Mouse (Mus musculus) embryonic facial prominence, embryonic 12.5 days (tissue): ENCODE data around the gene Lifr. TPM values are rescaled to one million over a fixed set of nuclear protein-coding genes. Genes with fewer than 3 reads are reported as not detected.
A peak's percentile ranks its signal among the peaks of the same experiment; 100 is the strongest.

Experiments used
- ATAC-seq: fragments of 200-750 bp; cut with Nextera tagmentation; 2 replicates; pipeline ENCODE4 v1.8.0; 2017; ENCODE audit not compliant: insufficient number of reproducible peaks, insufficient read depth, low FRiP score, low TSS enrichment
- H3K27ac ChIP-seq: fragments of 300-500 bp; sonication (generic); 2 replicates; pipeline ENCODE4 v1.5.1; 2016; ENCODE audit warnings: mild to moderate bottlenecking
- H3K27me3 ChIP-seq: fragments of 300-500 bp; sonication (generic); 2 replicates; pipeline ENCODE4 v1.6.1; 2016; ENCODE audit warnings: mild to moderate bottlenecking, moderate library complexity
- H3K36me3 ChIP-seq: fragments of 300-500 bp; sonication (generic); 2 replicates; pipeline ENCODE4 v1.6.1; 2016; ENCODE audit warnings: mild to moderate bottlenecking
- H3K4me1 ChIP-seq: fragments of 300-500 bp; sonication (generic); 2 replicates; pipeline ENCODE4 v1.6.1; 2016
- H3K4me2 ChIP-seq: fragments of 300-500 bp; sonication (generic); replicated peaks from 2 replicates; pipeline ENCODE4 v1.6.1; 2016; ENCODE audit warnings: mild to moderate bottlenecking, moderate library complexity
- H3K4me3 ChIP-seq: fragments of 300-500 bp; sonication (generic); 2 replicates; pipeline ENCODE4 v1.5.1; 2016; ENCODE audit warnings: mild to moderate bottlenecking
- H3K9ac ChIP-seq: fragments of 300-500 bp; sonication (generic); 2 replicates; pipeline ENCODE4 v1.6.1; 2016; ENCODE audit warnings: mild to moderate bottlenecking, moderate library complexity
- H3K9me3 ChIP-seq: fragments of 300-500 bp; sonication (generic); 2 replicates; pipeline ENCODE4 v1.6.1; 2016; ENCODE audit warnings: mild to moderate bottlenecking, moderate library complexity
- WGBS: fragments of 180-500 bp; shearing (Covaris S2); methylation state at CpG from one replicate; pipeline ENCODE4 v1.1.7; 2016; 5-methylcytosine and 5-hydroxymethylcytosine counted together
- polyA plus RNA-seq: library from polyadenylated mRNA; unstranded; fragments of >200 nt; fragmentation: Nextera tagmentation; extraction: Ambion mirVana; gene quantifications from 2 replicates; pipeline ENCODE4 v1.2.1, GENCODE M21; 2016

Lifr gene
- polyA plus RNA-seq, 1 experiment from 2014 or later = 17.5 TPM

DNA sequence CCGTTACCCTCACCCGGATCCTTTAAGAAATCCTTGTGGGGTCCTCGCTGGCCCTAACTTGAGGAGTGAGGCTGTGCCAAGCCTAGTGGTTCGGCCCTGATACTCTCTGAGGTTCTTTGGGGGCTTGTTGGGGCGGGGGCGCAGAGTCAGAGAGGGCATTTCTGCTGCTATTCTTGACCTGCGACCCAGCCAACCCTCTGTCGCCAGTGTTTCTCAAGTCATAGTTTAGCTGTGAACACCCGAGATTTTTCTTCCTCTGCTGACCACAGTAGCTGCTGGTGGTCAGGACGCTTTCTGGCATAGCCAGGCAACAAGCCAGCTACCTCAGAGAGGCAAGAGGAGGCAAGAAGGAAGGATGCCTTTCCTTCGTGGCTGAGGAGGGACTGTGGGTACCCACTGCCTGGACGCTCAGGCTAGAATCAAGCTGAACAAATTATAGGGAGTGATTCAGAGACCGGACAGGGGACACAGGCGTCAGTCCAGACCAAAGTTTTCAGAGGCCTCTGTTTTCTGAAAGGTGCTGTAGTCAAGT, 25.4 kb upstream of the Lifr start:
- no peak overlapping the region for H3K9ac ChIP-seq
- H3K4me2 ChIP-seq = no peak overlapping the region
- no peak for ATAC-seq
- peaks cover 11% of the 10 kb centered on the region for H3K4me1 ChIP-seq
- H3K9me3 ChIP-seq = no peaks in the 10 kb centered on the region
- WGBS = 77% methylated on average over 14 of the region's 14 CpGs
- no peak overlapping the region for H3K27ac ChIP-seq
- H3K27me3 ChIP-seq = no peaks in the 10 kb centered on the region
- H3K4me3 ChIP-seq = no peak overlapping the region
- H3K36me3 ChIP-seq = no peaks in the 10 kb centered on the region

DNA sequence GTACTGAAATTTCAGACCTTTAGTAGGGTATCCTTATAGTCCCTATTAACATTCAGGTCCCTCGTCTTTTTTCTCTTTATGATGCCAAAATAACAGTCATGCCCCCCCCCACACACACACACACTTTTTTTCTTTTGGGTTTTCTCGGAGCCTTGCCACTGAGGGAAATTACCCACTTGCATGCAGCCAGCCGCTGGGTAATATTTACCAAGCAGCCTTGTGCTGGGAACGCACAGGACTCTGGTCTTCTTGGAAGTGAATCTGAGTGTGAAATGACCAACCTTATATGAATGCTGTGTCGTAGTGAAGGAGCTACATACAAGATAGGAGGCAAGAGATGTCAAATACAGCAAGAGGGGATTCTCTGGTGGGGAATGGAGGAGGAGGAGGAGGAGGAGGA, 24.8 kb upstream of the Lifr start:
- Histone ChIP-seq H3K4me3 (no peak overlapping the region), H3K27ac (no peak overlapping the region), H3K4me1 (peaks cover 11% of the 10 kb centered on the region), H3K9me3 (no peaks in the 10 kb centered on the region), H3K4me2 (no peak overlapping the region), H3K36me3 (no peaks in the 10 kb centered on the region), H3K27me3 (no peaks in the 10 kb centered on the region), H3K9ac (no peak overlapping the region)
- WGBS = 88% methylated on average over 5 of the region's 5 CpGs
- no peak for ATAC-seq

DNA sequence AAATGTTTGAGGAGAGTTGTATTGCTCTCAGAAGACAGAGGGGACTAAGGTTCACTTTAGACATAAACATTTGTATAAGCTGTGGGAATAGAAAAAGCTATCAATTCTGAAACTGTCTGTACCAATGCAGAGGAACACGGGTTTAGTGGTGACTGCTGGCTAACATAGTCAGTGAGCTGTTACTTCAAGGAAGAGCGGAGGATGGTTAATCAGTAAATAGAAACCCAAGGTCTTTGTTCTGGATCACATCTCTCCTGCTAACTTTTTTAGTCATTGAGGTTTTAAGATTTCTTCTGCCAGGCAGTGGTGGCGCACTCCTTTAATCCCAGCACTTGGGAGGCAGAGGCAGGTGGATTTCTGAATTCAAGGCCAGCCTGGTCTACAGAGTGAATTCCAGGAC, 23.7 kb upstream of the Lifr start:
- Histone ChIP-seq H3K4me1 (peaks cover 10% of the 10 kb centered on the region), H3K27ac (no peak overlapping the region), H3K36me3 (no peaks in the 10 kb centered on the region), H3K4me3 (no peak overlapping the region), H3K9me3 (no peaks in the 10 kb centered on the region), H3K9ac (no peak overlapping the region), H3K4me2 (no peak overlapping the region), H3K27me3 (no peaks in the 10 kb centered on the region)
- ATAC-seq = no peak
- 90% methylated on average over 3 of the region's 3 CpGs for WGBS

DNA sequence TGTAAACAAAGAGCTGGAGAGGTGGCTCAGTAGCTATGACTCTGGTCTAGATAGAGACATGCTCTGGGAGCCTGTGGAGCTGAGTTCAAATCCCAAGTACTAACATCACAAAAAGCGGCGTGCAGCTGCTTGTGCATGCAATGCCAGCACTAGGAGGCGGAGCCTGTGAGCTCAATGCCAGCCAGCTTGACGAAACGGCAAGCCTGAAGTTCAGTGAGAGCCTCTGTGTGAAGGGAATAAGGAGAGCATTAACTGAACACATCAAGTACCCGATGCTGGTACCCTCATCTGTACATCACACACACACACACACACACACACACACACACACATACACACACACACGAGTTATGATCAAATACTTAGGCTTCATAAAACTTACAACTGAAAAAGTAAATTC, 21.0 kb upstream of the Lifr start:
- WGBS = 65% methylated on average over 7 of the region's 7 CpGs
- Histone ChIP-seq H3K27me3 (no peaks in the 10 kb centered on the region), H3K27ac (no peak overlapping the region)

DNA sequence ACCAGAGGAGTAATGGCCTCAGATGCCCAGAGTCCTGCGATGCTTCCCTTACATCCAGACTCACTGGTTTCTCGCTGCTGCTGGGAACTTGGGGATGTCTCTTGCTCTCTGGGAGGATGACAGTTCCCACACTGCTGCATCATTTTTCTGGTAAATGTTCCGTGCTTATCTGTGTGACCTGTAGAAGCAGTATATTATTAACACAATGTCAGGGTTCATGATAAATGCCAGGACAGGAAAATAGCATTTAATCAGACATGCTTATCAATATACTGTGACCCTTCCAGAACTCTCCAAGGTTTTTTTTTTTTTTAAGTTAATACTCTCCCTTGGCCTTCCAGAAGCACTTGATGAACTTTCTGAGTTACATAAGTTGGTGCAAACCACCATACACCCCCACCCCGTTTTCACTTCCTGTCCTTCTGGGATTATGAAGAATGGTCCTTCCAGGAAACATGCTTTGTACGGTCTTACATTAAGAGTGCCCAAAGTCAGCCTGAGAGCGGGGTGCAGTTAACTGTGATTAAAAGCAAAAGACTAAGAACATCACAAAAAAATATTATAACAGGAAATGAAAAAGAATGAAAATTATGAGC, 20.1 kb upstream of the Lifr start:
- 70% methylated on average over 6 of the region's 6 CpGs for WGBS
- Histone ChIP-seq H3K9me3 (no peaks in the 10 kb centered on the region), H3K4me2 (no peak overlapping the region), H3K9ac (no peak overlapping the region), H3K4me3 (no peak overlapping the region), H3K27ac (no peak overlapping the region), H3K4me1 (no peaks in the 10 kb centered on the region), H3K27me3 (no peaks in the 10 kb centered on the region), H3K36me3 (no peaks in the 10 kb centered on the region)
- no peak for ATAC-seq

More for the DNA sequence above, 21.0 kb upstream of the Lifr start:
- Histone ChIP-seq H3K4me3 (no peak overlapping the region), H3K9me3 (no peaks in the 10 kb centered on the region), H3K4me1 (no peaks in the 10 kb centered on the region), H3K9ac (no peak overlapping the region), H3K4me2 (no peak overlapping the region), H3K36me3 (no peaks in the 10 kb centered on the region)
- no peak for ATAC-seq

DNA sequence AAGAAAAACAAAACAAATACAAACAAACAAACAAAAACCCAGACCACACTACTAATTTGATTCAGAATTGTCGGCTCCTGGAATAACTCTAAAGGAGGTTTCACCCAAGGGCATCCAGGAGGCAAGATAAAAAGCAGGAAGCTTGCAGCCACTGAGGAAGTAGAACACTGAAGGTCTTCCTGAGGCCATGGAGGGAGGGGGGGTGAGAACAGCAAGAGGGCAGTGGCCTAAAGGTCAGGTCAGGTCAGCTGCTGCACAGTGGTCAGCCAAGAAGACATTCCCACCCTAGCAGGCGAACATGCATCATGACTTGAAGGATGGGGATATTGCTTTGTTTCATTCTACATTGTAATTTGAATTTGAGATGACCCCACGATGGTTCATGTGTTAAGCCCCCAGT, 17.1 kb upstream of the Lifr start:
- WGBS = 54% methylated on average over 3 of the region's 3 CpGs
- ATAC-seq = no peak
- Histone ChIP-seq H3K27ac (no peak overlapping the region), H3K4me2 (no peak overlapping the region), H3K9ac (no peak overlapping the region), H3K4me1 (no peaks in the 10 kb centered on the region), H3K4me3 (no peak overlapping the region), H3K9me3 (no peaks in the 10 kb centered on the region), H3K36me3 (no peaks in the 10 kb centered on the region), H3K27me3 (no peaks in the 10 kb centered on the region)

DNA sequence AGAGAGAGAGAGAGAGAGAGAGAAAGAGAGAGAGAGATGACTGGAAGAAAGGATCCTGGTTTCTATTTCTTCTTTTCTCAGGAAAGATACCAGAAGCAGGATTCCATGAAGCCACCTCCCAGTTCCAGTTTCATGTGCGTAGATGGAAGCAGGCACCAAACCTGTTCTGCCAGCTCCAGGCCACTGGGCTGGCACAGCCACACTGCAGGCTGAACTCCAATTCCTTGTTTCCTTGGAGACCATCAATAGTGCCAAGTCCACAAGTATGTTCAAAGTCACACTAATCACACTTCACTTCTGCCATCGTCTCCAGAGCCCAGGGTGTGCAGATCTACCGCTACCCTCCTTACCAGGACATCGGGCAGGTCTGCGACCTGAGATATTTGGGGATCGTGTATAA, 15.2 kb upstream of the Lifr start:
- no peak for ATAC-seq
- no peak overlapping the region for H3K27ac ChIP-seq
- H3K9me3 ChIP-seq = no peaks in the 10 kb centered on the region
- no peaks in the 10 kb centered on the region for H3K36me3 ChIP-seq
- no peak overlapping the region for H3K9ac ChIP-seq
- H3K4me2 ChIP-seq = no peak overlapping the region
- no peak overlapping the region for H3K4me3 ChIP-seq
- H3K4me1 ChIP-seq = no peaks in the 10 kb centered on the region
- no peaks in the 10 kb centered on the region for H3K27me3 ChIP-seq
- 88% methylated on average over 6 of the region's 6 CpGs for WGBS

DNA sequence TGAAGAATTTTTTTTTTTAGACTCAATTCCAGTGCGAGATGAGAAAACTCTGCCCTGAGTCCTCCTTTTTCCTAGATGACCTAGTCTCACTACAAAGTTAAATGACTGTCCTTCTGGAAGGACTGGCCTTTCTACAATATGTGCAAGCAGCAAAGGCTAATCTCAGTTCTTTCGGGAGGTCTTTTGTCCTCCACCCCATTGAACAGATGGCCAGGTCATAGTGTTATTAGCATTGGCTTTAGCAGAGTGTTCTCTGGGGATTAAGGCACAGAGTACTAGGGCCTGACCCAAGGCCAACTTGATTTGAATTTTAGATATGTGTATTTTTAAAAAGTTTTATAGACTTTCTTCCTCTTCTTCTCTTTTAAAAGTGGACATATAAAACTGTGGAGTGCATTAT, 12.1 kb upstream of the Lifr start:
- no peaks in the 10 kb centered on the region for H3K27me3 ChIP-seq
- H3K9me3 ChIP-seq = no peaks in the 10 kb centered on the region
- H3K9ac ChIP-seq = no peak overlapping the region
- 67% methylated on average over 2 of the region's 2 CpGs for WGBS
- no peak overlapping the region for H3K4me3 ChIP-seq
- no peaks in the 10 kb centered on the region for H3K36me3 ChIP-seq
- ATAC-seq = no peak
- H3K4me1 ChIP-seq = peaks cover 13% of the 10 kb centered on the region; the same call in 1 of the 2 replicates
- no peak overlapping the region for H3K27ac ChIP-seq
- no peak overlapping the region for H3K4me2 ChIP-seq

DNA sequence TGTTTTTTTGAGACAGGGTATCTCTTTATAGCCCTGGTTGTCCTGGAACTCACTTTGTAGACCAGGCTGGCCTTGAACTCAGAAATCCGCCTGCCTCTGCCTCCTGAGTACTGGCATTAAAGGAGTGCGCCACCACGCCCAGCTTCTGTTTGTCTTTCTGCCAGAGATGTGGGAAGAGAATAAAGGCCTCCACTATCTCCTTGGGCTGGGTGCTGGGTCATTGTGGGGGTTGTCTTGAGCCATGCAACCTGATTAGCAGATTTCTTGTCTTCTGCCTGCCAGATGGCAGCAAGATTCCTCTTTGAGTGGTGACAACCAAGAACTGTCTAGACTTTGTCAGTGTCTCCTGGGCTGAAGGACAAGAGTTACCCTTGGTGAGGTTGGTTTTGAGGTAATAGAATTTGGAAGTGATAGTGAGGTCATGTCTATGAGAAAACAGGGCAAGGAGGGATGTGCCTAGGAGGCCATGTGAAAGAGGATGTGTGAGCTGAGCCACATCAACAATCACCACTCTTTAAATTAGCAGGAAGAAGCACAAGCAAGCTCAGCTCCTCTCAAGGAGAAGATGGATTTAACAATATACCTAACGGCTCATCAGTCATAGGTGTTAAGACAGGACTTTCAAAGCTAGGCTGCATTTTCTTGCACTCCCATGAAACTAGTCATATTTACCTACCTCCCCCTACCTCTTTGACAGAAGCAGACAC, 10.6 kb upstream of the Lifr start:
- H3K27me3 ChIP-seq = no peaks in the 10 kb centered on the region
- no peak overlapping the region for H3K4me3 ChIP-seq
- no peaks in the 10 kb centered on the region for H3K36me3 ChIP-seq
- no peaks in the 10 kb centered on the region for H3K9me3 ChIP-seq
- peaks cover 14% of the 10 kb centered on the region; the same call in 1 of the 2 replicates for H3K4me1 ChIP-seq
- H3K9ac ChIP-seq = no peak overlapping the region
- 91% methylated on average over 4 of the region's 4 CpGs for WGBS
- ATAC-seq = no peak
- no peak overlapping the region for H3K4me2 ChIP-seq
- no peak overlapping the region for H3K27ac ChIP-seq

DNA sequence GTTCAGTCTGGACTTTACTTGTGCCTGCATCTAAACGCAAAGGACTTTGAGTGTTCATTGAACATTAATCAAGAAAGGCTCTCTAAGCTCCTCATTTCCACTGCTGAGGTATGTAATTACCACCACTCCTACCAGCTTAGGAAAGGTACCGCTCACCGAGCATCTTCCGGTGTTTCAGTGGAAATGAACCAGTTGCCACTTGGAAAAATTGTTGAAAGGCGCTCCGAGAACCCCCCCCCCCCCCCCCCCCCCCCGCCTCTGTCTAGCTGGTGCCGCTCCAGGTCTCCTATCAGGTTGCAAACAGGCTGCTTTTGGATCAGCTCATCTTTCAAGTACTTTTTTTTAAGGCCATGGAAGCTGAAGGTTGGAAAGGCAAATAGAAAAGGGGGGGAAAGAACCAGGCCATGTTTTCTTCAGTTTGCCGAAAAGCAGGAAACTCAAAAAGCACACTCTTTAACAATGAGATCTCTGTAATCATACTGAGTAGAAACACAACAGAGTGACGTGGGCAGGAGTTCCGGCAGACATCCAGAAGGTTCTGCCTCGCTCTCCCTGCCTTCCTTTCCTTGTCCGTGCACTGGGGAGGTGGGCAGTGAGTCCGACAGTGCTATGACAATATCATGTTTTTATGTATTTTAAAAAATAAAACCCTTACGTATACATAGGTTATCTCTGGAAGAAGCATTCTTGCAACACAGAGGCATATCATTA, 9.3 kb upstream of the Lifr start:
- H3K9ac ChIP-seq = no peak overlapping the region
- no peaks in the 10 kb centered on the region for H3K9me3 ChIP-seq
- no peaks in the 10 kb centered on the region for H3K27me3 ChIP-seq
- 0 out of 2 replicates have a peak overlapping the region, but pooled peaks have one; percentile 13 for H3K4me2 ChIP-seq
- H3K4me1 ChIP-seq = peaks cover 20% of the 10 kb centered on the region; the same call in 1 of the 2 replicates
- no peaks in the 10 kb centered on the region for H3K36me3 ChIP-seq
- no peak for ATAC-seq
- WGBS = 35% methylated on average over 13 of the region's 15 CpGs
- H3K4me3 ChIP-seq = no peak overlapping the region
- no peak overlapping the region for H3K27ac ChIP-seq

DNA sequence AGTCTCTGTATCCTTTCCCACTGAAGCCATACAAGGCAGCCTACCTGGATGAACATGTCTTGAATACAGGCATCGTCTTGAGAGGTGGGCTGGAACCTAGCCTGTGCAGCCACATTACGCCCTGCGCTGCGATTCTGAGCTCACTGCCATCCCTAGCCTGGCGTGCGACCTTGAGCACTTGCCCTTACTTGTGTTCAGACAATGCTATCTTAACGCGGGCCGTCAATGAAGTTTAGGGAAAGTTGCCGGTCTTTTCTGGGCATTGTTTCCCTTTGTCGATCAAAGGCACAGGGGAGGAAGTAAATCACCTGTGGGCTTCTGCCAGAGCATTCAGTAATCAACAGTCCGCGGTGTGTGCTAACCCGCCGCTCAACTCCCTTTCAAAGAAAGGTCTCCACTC, 8.6 kb upstream of the Lifr start:
- Histone ChIP-seq H3K36me3 (no peaks in the 10 kb centered on the region), H3K4me1 (peaks cover 20% of the 10 kb centered on the region; the same call in 1 of the 2 replicates), H3K4me3 (no peak overlapping the region), H3K27me3 (no peaks in the 10 kb centered on the region), H3K27ac (no peak overlapping the region), H3K4me2 (no peak overlapping the region), H3K9me3 (no peaks in the 10 kb centered on the region), H3K9ac (no peak overlapping the region)
- 42% methylated on average over 15 of the region's 15 CpGs for WGBS
- no peak for ATAC-seq

DNA sequence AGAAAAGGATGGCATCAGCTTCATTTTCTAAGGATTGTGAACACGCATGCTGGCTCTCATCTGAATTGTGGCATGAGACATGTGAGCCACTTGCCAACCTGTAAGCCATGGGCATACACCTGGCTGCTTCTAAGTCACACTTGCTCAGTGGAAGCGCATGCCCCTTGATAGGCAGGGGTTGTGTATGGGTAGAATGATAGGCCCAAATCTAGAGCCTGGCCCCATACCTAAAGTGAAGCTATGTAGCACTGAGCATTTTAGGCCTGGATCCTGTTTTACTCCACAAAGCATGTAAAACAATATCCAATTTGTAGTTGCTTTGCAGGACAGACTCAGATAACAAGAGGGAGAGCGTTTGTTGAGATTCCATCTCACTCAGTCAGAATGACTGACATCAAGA, 7.5 kb upstream of the Lifr start:
- Histone ChIP-seq H3K9me3 (no peaks in the 10 kb centered on the region), H3K27ac (no peak overlapping the region), H3K4me3 (no peak overlapping the region), H3K27me3 (no peaks in the 10 kb centered on the region), H3K4me1 (peaks cover 20% of the 10 kb centered on the region; the same call in 1 of the 2 replicates), H3K4me2 (no peak overlapping the region), H3K36me3 (no peaks in the 10 kb centered on the region), H3K9ac (no peak overlapping the region)
- ATAC-seq = no peak
- WGBS = 83% methylated on average over 3 of the region's 3 CpGs
